Mouse (Mus musculus) CH12F3 (cell line): Measurements from ENCODE around the gene Rab20.
"Not testable (repeated sequence)": the region's sequence is repeated elsewhere in the genome, so short reads cannot be mapped to it uniquely, and the experiment has no call there.

Experiments
- in situ Hi-C: fragments of 300-500 bp; cut with MboI; formaldehyde crosslinking; loops from 2 replicates; pipeline ENCODE4 v1.14.3; 2020; ENCODE audit warnings: low sequenced_read_pairs

Gene Rab20

DNA sequence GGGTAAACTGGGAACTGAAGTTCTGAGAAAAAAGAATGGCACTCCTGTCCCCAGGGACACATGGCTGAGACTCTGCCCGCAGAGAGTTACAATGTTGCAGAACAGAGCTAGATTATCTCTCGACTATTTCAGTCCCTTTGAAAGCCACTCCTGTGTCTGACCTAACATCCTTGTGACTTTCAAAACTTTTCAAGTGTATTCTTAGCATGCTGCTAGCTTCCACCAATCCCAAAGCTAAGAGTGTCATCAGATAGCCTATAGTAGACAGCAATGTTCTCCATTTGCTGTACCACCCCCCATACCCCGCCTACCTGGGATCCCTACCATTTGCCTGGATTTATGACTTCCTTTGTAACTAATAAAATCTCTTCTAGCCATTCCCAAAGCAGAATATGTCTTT, 4.0 kb upstream of the Rab20 start:
- in situ Hi-C loops, result loop anchor here (10.0 kb wide), 1 partner anchor 48 kb away; no protein-coding TSS in a partner anchor

DNA sequence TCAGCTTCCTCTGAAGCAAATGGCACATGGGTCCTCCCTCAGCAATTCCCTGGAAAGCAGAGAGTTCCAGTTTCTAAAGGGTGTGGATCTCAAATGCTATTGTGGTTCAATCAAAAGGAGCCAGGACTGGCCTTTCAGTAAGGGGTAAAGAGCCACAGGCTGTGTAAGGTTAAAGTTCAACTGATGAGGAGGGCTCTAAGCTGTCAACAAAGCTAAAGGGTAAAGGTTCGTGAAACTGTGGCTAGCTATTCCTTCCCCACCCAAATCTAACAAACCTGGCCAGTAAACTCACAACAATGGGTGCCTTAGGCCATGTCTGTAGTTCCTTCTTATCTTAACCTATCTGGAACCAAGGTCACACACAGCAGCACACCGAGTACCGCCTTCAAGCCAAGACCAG, 3.4 kb upstream of the Rab20 start:
- in situ Hi-C loops, result loop anchor here (10.0 kb wide), 1 partner anchor 47 kb away; no protein-coding TSS in a partner anchor

DNA sequence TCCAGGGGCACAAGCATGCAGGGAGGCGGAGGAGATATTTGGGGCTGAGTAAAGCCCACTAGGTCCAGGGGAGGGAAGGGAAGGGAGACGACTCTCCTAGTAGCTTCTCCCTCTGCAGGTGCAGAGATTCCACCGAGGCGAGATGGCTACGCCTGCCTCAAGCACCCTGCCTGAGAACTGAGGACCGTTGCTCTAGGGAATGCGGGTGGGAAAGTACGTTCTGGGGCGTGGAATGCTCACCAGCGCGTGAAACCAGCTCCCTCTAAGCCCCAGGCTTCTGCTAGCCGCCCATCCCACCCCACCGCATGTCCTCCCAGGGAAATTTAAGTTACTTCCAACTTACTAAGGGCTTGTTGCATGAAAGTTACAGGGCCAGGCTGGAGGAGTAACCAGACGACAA, 1.1 kb upstream of the Rab20 start:
- in situ Hi-C loops, result no loop called here

DNA sequence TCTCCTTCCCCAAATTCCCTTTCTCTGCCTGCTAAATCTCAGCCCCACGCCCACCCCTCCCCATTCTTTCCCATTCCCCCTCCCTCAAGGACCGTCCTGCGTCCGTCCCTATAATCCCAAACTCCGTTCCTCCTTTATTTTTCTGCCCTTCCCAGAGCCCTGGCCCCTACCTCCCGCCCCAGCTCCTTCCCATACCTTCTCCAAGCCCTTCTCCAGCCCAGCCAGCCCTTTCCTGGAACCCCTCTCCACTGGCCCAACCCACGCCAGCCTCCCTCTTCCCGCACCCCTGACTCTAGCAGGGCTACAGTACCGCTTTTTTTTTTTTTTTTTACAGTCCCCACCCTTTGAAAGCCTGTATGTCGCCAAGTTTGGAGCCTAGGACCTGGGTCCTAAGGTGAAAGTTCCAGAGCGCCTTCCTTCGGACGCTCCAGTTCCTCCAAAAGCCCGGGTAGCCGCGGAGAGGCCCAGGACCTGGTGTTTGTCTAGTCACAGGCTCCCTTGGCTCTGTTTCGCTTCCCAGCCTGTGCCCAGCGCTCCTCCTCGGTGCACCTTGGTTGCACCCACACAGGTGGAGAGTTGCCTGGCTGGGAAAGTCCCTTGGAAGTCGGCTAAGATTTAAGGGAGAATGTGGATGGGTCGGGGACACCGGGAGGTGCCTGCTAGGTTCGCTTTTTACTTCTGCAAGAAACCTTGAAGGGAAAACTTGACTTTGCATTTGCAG, 457 bp upstream of the Rab20 start:
- in situ Hi-C loops, result no loop called here

DNA sequence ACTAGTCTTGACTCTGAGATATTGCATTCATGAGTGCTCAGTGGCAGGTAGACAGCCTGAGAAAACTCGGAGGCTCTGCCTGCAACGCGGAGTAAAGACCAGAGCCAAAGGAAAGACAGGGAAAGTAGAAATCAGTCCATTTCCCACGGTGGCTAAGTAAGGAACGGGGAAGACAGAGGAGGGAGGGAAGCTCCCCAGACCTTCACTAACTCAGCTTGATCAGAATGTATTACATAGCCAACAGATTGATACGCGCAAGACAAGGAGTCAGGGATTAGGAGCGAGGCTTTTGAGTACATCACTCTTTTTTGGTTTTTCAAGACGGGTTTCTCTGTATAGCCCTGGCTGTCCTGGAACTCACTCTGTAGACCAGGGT, 1.3 kb downstream of the Rab20 start:
- in situ Hi-C loops, result no loop called here

DNA sequence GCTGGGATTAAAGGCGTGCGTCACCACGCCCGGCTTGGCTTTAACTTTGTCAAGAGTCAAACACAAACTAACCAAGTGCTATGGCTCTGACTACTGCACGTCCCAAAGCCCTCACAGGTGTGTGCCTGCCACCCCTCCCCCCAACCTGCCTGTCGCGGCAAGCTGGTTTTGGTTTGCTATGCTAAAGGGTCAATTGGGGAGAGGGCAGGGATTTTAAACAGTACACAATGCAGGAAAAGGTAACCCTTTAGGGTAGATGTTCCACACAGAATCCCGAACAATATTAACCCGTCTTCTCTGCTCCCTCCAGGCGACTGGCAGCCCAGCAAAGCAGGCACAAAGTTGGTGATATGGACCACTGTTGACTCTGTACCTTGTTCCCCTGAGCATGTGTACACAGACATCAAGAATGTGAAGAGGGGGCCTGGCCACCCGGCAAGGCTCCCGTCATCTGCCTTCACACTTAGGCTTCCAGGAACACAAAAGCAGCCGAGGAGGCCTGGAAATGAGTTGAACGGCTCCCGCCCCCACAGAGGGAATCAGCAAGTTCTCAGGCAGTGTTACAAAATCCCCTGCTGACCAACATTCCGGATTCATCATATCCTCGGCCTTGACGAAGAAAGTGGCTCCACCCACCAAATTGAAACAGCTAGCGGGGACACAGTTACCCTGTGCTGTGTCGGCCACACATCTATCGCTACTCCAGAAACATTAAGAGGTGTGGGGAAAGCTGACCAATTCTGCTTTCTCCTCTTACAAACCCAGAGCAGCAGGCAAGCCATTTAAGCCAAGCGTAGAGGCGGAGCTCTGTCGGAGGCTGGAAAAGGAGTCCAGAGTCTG, 2.0 kb downstream of the Rab20 start:
- in situ Hi-C loops, result no loop called here

DNA sequence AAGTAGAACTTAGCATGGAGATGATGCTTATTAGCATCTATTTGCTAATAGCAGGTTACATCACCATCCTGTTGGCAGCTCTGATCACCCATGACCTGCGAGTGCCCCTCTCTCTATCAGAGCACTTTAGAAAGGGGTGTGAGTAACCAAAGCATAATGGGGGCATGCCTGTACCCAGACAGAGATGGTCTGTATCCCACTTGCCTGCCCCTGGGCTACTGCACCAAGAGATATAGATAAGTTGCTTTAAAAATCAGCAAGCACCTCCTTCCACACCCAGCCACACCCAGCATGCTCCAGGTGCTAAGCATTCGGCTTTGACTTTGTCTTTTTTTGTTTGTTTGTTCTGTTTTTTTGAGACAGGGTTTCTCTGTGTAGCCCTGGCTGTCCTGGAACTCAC, 2.6 kb downstream of the Rab20 start:
- in situ Hi-C loops, result no loop called here

DNA sequence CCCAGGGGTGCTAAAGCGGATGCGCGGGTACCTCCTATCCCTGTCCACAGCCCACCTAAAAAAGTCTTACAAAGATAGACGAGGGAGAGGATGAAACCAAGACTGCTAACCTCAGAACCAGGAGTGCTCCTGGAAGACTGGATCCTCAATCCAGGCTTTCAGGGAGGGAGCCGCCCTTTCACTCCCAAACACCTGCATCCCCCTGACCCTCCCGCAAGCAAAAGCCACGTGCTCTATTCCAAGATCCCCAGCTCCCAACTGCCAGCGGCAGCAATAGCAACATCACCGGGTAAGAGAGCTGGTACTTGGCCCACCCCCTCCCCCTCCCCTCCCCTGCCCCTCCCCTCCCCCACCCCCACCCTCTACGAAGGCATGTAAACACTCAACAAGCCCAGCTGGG, 3.1 kb downstream of the Rab20 start:
- in situ Hi-C loops, result no loop called here

DNA sequence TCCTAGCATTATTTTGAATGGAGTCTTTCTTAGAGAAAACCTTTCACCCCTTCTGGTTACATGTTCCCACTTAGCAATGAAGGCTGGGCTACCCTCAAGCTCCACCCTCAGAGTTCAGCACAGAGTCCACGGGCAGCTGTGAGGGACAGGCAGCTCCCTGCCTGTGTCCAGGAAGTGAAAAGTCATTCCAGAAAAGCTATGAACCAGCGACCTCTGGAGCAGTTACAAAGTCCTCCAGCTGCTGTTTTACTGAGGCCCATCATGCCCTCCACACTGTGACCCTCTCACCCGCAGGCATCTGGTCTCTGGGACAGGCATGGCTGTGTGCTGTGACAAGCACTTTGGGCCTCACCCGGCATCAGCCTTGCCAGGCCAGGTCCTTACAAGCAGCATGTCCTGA, 5.4 kb downstream of the Rab20 start:
- in situ Hi-C loops, result no loop called here

DNA sequence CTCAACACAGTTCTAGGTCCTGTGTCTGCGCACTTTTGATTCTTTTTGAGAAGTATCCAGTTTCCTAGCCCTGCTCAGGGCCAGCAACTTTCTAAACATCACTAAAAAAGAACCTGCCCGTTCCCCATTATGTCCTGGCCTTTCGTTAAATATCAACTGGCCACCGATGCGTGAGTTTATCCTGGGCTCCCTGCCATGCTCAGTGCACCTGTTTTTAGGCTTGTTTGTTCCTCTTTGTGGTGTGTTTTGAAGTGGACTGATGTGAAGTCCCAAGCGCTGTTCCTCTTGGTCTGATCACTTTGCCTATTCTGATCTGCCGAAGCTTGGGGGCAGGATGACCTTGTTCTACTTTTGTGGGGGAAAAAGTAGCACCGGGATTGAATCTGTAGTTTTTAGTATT, 7.2 kb downstream of the Rab20 start:
- in situ Hi-C loops, result no loop called here

DNA sequence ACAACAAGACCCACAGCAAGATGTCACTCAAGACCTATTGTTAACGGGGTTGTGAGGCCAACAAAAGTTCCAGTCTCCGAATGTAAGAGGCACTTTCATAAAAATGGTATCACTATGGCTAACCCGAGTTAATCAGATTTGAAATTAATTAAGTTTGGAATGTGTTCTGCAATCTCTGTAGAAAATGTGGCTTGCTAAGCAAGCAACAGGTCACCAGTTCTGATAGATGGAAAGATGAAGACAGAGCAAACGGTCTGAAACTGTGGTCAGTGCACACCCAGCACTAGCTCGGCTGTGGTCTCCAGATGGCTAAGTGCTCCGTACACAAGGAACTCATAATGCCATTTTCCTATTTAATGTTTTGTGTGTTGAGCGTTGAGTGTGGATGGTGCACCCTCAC, 7.8 kb downstream of the Rab20 start:
- in situ Hi-C loops, result no loop called here

DNA sequence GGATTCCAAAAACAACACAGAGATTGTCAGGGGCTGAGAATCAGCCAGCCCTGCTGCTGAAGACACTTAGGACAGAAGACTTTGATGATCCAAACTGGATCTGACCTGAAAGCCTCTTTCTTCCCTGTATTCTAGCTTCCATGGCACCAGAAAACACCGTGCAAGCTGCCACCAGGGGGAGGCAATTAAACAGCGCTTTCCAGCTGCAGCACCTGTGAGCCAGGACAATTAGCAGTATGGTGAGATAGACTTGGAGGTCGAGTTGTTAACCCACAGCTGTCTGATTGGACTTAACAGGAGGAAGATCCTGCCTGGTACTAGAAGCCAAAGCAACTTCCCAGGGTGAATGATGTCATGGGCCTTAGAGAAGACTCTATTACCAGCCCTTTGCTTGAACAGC, 9.4 kb downstream of the Rab20 start:
- in situ Hi-C loops, result no loop called here

DNA sequence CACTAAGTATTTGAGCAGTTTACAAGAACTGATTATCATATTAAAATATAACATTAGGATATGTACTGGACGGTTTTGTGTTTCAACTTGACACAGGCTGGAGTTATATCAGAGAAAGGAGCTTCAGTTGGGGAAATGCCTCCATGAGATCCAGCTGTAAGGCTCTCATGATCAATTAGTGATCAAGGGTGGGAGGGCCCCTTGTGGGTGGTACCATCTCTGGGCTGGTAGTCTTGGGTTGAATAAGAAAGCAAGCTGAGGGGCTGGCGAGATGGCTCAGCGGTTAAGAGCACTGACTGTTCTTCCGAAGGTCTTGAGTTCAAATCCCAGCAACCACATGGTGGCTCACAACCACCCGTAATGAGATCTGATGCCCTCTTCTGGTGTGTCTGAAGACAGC, 12.0 kb downstream of the Rab20 start:
- in situ Hi-C loops, result not testable (repeated sequence)

DNA sequence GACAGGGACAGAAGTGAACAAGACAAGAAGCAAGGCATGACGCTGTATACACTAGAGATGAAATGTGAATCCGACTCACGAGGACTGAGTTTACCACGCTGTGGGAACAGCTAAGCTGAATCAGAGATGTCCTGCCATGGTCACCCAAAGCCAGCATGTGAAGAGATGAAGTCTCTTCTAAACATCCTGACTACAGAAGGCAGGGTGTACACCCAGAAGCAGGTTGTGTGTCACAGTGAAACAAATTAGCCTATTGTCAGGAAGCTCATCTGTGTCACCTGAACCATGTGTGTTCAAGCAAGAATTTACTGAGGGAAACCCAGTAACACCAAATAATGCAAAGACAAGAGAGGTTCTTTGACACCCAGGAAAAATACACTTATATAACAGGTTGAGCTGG, 12.9 kb downstream of the Rab20 start:
- in situ Hi-C loops, result no loop called here

DNA sequence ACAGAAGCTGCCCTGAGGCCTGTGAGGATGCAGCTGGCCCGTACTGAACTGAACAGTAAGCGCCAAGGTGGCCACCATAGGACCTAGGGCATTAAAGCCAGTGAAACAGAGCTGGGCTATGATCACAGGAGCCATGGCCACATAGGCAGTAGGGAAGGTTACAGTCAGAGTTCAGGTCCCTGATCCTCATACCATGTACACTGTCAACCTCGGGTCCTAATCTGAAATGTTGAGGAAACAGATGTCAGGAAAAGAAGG, 13.9 kb downstream of the Rab20 start:
- in situ Hi-C loops, result no loop called here

DNA sequence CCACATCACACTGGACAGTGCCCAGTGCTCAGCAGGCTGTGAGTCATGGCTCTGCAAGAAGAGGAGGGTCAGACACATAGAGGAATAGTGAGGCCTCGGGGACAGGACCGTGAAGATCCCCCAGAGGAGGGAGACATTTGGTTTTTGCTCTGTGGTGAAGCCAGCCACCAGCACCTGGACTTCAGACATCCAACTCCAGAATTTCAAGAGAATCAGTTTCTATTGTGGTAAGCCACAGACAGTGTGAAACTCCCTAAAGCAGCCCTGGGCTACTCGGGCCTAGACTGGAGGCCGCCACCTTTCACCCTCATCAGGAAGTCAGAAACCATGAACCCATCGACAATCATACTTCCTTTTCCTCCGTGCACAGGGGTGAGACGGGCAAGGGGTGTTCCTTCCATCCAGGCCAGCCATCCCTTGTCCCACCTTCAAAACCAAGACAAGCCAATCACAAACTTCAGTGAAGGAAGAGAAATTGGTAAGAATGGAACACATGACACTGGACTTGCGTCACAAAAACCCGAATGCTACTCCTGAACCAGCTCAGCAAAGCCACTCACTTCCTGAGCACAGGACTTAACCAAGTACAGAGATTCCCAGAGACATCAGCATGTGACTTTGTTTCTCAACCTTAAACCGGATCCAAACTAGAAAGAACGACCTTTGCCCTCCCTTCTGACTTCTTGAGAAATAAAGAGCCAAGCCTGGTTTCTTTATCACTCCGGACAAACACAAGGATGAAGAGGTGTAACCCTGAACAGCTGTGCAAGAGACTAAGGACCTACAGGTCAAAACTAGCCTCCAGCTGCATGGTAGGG, 14.4 kb downstream of the Rab20 start:
- in situ Hi-C loops, result no loop called here

DNA sequence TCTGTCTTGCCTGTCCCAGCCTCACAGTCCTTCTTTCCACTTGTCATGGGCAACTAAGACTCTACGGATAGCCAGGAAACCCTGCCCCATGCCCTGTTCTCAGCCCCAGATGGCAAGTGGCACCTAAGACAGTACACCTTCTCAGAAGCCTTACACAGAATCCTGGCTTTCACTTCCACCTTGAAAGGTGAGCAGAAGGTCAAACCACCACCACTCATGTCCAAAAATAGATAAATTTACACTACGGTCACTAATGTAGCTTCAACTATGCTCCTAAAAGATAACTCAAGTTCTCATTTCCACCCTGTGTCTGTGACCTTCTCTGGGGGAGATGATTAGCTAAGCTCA, 15.0 kb downstream of the Rab20 start:
- in situ Hi-C loops, result no loop called here

DNA sequence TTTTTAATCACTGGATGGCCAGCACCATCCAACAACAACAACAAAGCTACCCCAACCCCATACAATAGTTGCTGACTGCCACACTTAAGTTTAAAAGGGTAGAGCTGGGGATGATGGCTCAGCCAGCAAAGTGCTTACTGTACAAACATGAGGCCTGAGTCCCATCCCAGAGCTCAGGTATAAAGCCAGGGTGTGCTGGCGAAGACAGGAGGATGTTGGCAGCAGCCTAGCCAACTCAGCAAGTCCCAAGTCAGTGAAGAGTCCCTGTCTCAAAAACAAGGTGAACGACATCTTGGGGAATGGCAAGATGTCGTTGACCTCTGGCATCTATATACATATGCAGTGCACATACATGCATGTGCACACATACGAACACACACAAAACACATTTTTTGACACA, 15.9 kb downstream of the Rab20 start:
- in situ Hi-C loops, result no loop called here

DNA sequence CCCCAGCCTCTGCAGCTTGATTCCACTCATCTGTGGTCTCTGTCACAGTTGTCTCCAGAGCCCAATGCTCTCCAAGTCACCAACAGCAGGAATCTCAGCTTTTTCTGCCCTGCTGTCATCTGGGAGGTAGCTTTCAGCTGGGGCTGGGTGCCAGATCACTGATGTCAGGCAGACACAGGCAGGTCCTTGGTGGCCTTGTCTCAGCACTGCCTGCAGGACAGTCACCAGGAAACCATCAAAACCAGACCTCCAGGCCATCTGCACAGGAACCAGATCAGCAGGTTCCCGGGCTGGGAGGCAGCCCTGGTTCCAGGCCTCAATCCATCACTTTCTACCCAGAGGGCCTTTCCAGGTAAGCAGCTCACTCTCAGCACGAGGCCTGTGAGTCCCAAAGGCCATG, 16.7 kb downstream of the Rab20 start:
- in situ Hi-C loops, result no loop called here

DNA sequence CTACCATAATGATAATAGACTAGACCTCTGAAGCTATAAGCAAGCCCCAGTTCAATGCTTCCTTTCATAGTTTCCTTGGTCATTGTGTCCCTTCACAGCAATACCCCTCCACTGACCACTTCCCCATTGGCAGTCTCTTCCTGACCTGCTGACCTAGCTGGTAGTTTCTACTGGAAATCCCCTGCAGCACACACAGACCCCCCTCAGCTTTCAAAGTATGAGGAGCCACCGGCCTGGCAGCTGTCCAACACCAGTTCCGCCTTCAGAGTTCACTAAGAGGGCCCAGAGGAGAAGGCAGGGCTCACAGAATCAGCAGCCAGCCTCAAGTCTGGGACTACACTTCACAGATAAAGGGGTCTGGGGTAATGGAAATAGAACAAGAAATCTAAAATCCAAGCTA, 17.6 kb downstream of the Rab20 start:
- in situ Hi-C loops, result no loop called here

DNA sequence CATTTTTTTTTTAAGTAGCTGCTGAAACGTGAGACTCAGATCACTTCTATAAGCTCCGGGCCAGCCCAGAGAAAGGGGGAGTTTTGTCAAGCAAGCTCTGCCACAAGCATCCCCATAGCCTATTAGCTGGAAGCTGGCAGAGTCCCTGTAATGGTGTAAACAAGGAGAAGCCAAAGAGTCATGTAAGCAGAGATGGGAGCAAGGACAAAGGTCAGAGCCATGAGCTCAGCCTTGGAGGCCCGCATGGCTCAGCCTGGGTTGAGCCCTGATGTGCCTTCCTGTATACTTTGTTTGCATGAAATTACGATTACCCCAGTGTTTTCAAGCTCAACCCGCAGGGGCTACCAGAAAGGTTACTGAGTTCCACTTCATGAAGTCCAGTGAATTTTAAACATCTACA, 19.5 kb downstream of the Rab20 start:
- in situ Hi-C loops, result no loop called here
